Mouse (Mus musculus): ENCODE results near the gene S100pbp.

The S100pbp gene

GRCm38 (mm10) chr4:129157541-129157940 lies 32.0 kb downstream of the S100pbp start:
- no peak for DNase-seq (ENCODE audit: low read depth, low spot score)

GRCm38 (mm10) chr4:129151276-129151811 lies 38.2 kb downstream of the S100pbp start:
- DNase-seq (ENCODE audit: low read depth, low spot score) = no peak

- DNase-seq (ENCODE audit: low read depth, low spot score) = no peak
These were observed 40.2 kb downstream of the S100pbp start for GRCm38 (mm10) chr4:129149321-129149720.

- DNase-seq (ENCODE audit: low read depth, low spot score) = no peak
These were observed 41.9 kb downstream of the S100pbp start for GRCm38 (mm10) chr4:129147552-129148103.

GRCm38 (mm10) chr4:129146392-129146791 lies 43.1 kb downstream of the S100pbp start:
- DNase-seq (ENCODE audit: low read depth, low spot score) = no peak

GRCm38 (mm10) chr4:129145943-129146342 lies 43.6 kb downstream of the S100pbp start:
- no peak for DNase-seq (ENCODE audit: low read depth, low spot score)

- DNase-seq (ENCODE audit: low read depth, low spot score) = no peak
These were observed 44.1 kb downstream of the S100pbp start for GRCm38 (mm10) chr4:129145411-129145810.

GRCm38 (mm10) chr4:129144401-129145367 lies 44.8 kb downstream of the S100pbp start:
- no peak for DNase-seq (ENCODE audit: low read depth, low spot score)

GRCm38 (mm10) chr4:129143509-129143908 lies 46.0 kb downstream of the S100pbp start:
- no peak for DNase-seq (ENCODE audit: low read depth, low spot score)

- no peak for DNase-seq (ENCODE audit: low read depth, low spot score)
These were observed 47.0 kb downstream of the S100pbp start for GRCm38 (mm10) chr4:129142439-129143045.

GRCm38 (mm10) chr4:129141560-129142438 lies 47.7 kb downstream of the S100pbp start:
- no peak for DNase-seq (ENCODE audit: low read depth, low spot score)

GRCm38 (mm10) chr4:129140808-129141207 lies 48.7 kb downstream of the S100pbp start:
- DNase-seq (ENCODE audit: low read depth, low spot score) = no peak

- no peak for DNase-seq (ENCODE audit: low read depth, low spot score)
These were observed 49.9 kb downstream of the S100pbp start for GRCm38 (mm10) chr4:129139642-129140041.

- DNase-seq (ENCODE audit: low read depth, low spot score) = no peak
These were observed 51.9 kb downstream of the S100pbp start for GRCm38 (mm10) chr4:129137392-129138321.

GRCm38 (mm10) chr4:129136579-129137391 lies 52.7 kb downstream of the S100pbp start, which contains the start of gene Fndc5:
Gene Fndc5, plus strand, starts transcription at chr4:129136999.
- peak; percentile 31 for DNase-seq (ENCODE audit: low read depth, low spot score)

GRCm38 (mm10) chr4:129136189-129136578 lies 53.3 kb downstream of the S100pbp start:
- DNase-seq (ENCODE audit: low read depth, low spot score) = no peak

- DNase-seq (ENCODE audit: low read depth, low spot score) = no peak
These were observed 53.9 kb downstream of the S100pbp start for GRCm38 (mm10) chr4:129135637-129136036.

GRCm38 (mm10) chr4:129134799-129135585 lies 54.5 kb downstream of the S100pbp start:
- peak; percentile 81 for DNase-seq (ENCODE audit: low read depth, low spot score)
